Mouse (Mus musculus) cerebellum, adult 2 months (tissue): Measurements from ENCODE around the gene Sema5a. TPM values are rescaled to one million over a fixed set of nuclear protein-coding genes. Genes with fewer than 3 reads are reported as not detected.
A peak's percentile ranks its signal among the peaks of the same experiment; 100 is the strongest.

Experiments used
- DNase-seq, 2 experiments: peaks; one replicate each; pipeline ENCODE4 v3.0.0; 2021
- H3K27ac ChIP-seq: fragments of 200-500 bp; 2 replicates; pipeline ENCODE4 v1.5.1; 2012; ENCODE audit warnings: low read length, control low read depth, inconsistent platforms; ENCODE audit not compliant: insufficient read depth
- H3K27me3 ChIP-seq: fragments of 200-500 bp; 2 replicates; pipeline ENCODE4 v1.6.1; 2012; ENCODE audit warnings: inconsistent platforms, mild to moderate bottlenecking, low read length, moderate library complexity; ENCODE audit not compliant: control insufficient read depth, insufficient read depth
- H3K4me1 ChIP-seq: fragments of 200-500 bp; 2 replicates; pipeline ENCODE4 v1.6.1; 2011; ENCODE audit warnings: low read length; ENCODE audit not compliant: control insufficient read depth, insufficient read depth
- H3K4me3 ChIP-seq: fragments of 200-500 bp; replicated peaks from 2 replicates; pipeline ENCODE3; 2011; ENCODE audit warnings: mild to moderate bottlenecking, low read depth, low read length, control low read depth; ENCODE audit not compliant: insufficient read depth
- CTCF ChIP-seq: fragments of 200-500 bp; IDR thresholded peaks from 2 replicates; pipeline ENCODE4 v1.5.1; 2011; ENCODE audit warnings: low read depth, mild to moderate bottlenecking, control low read depth, low read length, moderate library complexity, borderline replicate concordance; ENCODE audit not compliant: insufficient read depth
- POLR2A ChIP-seq: fragments of 200-500 bp; IDR thresholded peaks from 2 replicates; pipeline ENCODE4 v1.6.1; 2011; ENCODE audit warnings: low read length, control low read depth, borderline replicate concordance; ENCODE audit not compliant: insufficient read depth
- WGBS: fragments of 180-500 bp; shearing (Covaris S2); methylation state at CpG from one replicate; pipeline ENCODE4 v1.1.7; 2018; 5-methylcytosine and 5-hydroxymethylcytosine counted together
- polyA plus RNA-seq: library from polyadenylated mRNA; depleted of rRNA; stranded (reverse); fragments of >200 nt; gene quantifications from 2 replicates; pipeline ENCODE4 v1.2.3, GENCODE M21; 2012

The Sema5a gene
- polyA plus RNA-seq, 1 experiment = 11.1 TPM

- 32% methylated on average over 8 of the region's 8 CpGs for WGBS
- no peaks in the 10 kb centered on the region for H3K27me3 ChIP-seq
- H3K4me1 ChIP-seq = peaks cover 7% of the 10 kb centered on the region
- DNase-seq = no peak
- TF ChIP-seq CTCF (no peak), POLR2A (no peak)
- H3K27ac ChIP-seq = no peak overlapping the region
- no peak overlapping the region for H3K4me3 ChIP-seq
These were observed 12.7 kb downstream of the Sema5a start for GRCm38 (mm10) chr15:32257340-32257739.

DNA sequence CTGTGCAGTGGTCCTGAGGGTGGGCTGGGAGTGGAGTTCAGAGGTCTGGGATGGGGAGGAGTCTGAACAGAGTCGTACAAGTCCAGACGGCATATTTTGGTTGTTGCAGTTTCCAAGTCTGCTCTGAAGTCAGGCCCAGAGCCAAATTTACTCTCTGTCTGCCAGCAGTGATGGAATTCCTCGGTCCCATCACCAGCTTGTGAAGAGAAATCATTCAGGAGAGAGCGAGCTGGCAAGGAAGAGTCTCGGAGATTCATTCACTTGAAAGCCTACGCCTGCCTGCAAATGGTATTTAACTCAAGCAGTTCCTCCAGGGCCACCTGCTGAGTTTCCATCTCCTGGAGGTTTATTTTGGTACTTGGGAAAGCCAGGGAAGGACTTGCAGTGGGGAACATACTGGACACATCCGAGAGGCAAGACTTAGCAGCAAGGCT is 13.3 kb downstream of the Sema5a start:
- DNase-seq = peak; percentile 65 to 81
- Histone ChIP-seq H3K4me1 (peaks cover 7% of the 10 kb centered on the region), H3K27me3 (no peaks in the 10 kb centered on the region), H3K27ac (no peak overlapping the region), H3K4me3 (no peak overlapping the region)
- WGBS = 3% methylated on average over 7 of the region's 7 CpGs
- TF ChIP-seq CTCF = no peak
- TF ChIP-seq POLR2A = no peak

- Histone ChIP-seq H3K27ac (no peak overlapping the region), H3K27me3 (no peaks in the 10 kb centered on the region), H3K4me1 (peaks cover 7% of the 10 kb centered on the region), H3K4me3 (no peak overlapping the region)
- TF ChIP-seq CTCF (no peak), POLR2A (no peak)
- whole genome bisulfite sequencing = 76% methylated on average over 5 of the region's 5 CpGs
- DNase-seq = peak in 1 of 2 experiments; percentile 31
These were observed 14.9 kb downstream of the Sema5a start for GRCm38 (mm10) chr15:32259362-32260096.

- Histone ChIP-seq H3K27ac (no peak overlapping the region), H3K4me3 (no peak overlapping the region), H3K27me3 (no peaks in the 10 kb centered on the region), H3K4me1 (peaks cover 20% of the 10 kb centered on the region)
- 87% methylated on average over 5 of the region's 5 CpGs for WGBS
- DNase-seq = no peak
- TF ChIP-seq CTCF (no peak), POLR2A (no peak)
These were observed 16.3 kb downstream of the Sema5a start for GRCm38 (mm10) chr15:32260942-32261341.

DNA sequence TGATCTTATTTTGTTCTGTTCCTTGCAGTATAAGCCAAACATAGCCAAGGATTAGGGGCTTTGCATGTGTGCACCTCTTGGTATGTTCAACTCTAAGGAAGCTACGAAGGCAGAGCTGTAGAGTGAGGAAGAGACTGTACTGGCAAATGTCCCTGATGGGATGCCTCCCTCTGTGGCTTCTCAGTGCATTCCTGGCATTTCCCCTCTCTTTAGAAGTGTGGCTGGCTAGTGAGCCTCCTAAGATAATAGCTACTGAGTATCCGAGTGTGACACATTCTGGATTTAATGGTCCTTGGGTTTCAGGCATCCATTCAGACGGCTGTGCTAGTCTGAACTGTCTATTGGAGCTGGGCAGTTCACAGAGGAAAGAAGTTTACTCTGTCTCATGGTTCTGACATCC is 19.0 kb downstream of the Sema5a start:
- Histone ChIP-seq H3K4me1 (peaks cover 24% of the 10 kb centered on the region), H3K4me3 (no peak overlapping the region), H3K27me3 (no peaks in the 10 kb centered on the region), H3K27ac (no peak overlapping the region)
- WGBS = 63% methylated on average over 3 of the region's 3 CpGs
- DNase-seq = no peak
- TF ChIP-seq CTCF = no peak
- TF ChIP-seq POLR2A = no peak

DNA sequence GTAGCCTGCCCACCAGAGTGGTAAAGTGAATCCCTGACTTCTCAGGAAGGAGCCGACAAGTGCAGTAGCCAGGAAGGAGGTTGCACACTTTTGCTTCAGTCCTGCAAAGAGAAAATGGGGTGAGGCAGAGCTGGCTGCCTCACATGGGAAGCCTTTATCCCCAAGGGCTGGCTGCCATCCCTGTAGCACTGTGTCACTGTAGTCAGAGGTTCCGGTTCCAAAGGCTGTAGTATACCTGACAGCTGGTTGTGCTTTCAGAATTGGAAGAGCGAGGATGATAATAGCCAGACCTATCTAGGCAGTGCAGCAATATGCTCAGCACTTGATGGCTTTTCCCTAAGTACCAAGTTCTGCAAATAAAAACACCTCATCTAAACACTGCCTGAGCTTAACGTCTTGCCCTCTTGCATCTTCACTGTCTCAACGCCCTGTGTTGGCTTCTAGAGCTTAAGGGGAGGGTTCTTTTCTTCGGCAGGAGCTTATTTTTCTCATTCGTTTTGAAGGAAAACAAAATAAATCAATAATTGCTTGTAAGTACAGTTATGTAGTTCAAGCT is 20.3 kb downstream of the Sema5a start:
- H3K27ac ChIP-seq = no peak overlapping the region
- TF ChIP-seq CTCF (no peak), POLR2A (no peak)
- H3K4me3 ChIP-seq = no peak overlapping the region
- H3K4me1 ChIP-seq = peaks cover 23% of the 10 kb centered on the region
- DNase-seq = no peak
- no peaks in the 10 kb centered on the region for H3K27me3 ChIP-seq
- 78% methylated on average over 7 of the region's 7 CpGs for WGBS

DNA sequence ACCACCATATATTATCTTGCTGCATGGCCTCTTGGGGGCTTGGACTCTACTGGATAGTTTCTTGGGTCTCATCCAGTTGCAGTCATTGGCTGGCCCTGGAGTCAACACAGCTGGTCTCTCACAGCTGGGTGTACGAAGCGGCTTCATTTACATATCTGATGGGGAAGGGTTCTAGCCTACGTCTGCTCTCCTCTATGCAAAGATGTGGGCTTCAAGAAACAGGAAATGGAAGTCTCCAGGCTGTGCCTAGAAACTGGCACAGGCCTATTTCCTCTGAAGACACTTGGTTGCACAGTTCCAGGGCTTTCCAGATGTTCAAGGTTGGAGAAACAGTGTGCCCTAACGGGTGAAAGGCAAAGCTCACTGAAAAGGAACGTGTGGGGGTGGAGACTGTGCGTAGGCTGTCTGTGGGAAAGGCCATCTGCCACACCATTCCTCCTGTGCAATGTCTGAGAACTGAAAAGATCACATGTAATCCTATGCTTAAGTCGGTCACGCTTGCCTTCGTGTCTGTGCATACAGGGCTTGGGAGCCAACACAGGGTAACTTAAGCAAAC is 20.8 kb downstream of the Sema5a start:
- 33% methylated on average over 9 of the region's 9 CpGs for WGBS
- Histone ChIP-seq H3K4me3 (no peak overlapping the region), H3K4me1 (peaks cover 25% of the 10 kb centered on the region), H3K27me3 (no peaks in the 10 kb centered on the region), H3K27ac (no peak overlapping the region)
- TF ChIP-seq CTCF (no peak), POLR2A (no peak)
- DNase-seq = peak; percentile 49 to 71

DNA sequence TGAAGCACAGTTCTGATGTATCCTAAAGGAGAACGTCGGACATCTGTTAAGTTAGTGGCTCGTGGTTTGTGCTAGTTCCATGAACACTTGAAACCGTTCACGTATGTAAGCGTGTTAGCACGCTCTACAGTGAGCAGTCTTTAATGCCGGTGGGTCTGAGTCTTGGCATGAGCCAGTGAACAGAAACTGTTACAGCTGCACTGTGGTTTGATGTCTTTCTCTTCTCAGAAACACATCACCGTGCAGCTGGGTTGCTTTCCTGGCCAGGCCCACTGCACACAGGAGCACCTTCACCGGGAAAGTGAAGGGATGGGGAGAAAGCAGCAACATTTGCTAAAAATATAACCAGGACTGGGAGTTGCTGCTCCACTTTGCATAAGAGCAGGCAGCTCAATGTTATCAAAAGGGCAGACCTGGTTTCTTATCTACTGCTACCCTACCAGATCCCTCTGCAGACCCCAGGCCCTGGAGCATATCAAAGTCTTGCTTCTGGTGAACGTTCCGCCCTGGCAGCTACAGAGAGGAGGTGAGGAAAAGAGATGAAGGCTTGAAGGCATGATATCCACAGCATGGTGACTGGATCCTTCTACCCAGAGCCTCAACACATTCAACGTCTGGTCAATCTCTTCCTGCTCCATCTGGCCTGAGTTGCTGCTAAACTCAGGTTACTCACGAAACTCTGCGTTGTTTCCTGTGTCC is 21.7 kb downstream of the Sema5a start:
- no peak for DNase-seq
- Histone ChIP-seq H3K4me3 (no peak overlapping the region), H3K27me3 (no peaks in the 10 kb centered on the region), H3K27ac (no peak overlapping the region), H3K4me1 (peaks cover 25% of the 10 kb centered on the region)
- 84% methylated on average over 15 of the region's 15 CpGs for WGBS
- TF ChIP-seq CTCF = no peak
- TF ChIP-seq POLR2A = no peak
